Mouse (Mus musculus): ENCODE measurements around the gene Syn3. TPM values are rescaled to one million over a fixed set of nuclear protein-coding genes. Genes with fewer than 3 reads are reported as not detected.

Gene Syn3
- polyA plus RNA-seq, 1 experiment: 7.5 TPM

GRCm38 (mm10) chr10:86491316-86492088 is 7.2 kb downstream of the Syn3 start:
- peak overlapping the region; percentile 8 for H3K4me3 ChIP-seq (ENCODE audit: insufficient read depth, low read length)
- H3K4me1 ChIP-seq (ENCODE audit: control insufficient read depth, insufficient read depth, low read length): peaks cover 9% of the 10 kb centered on the region
- TF ChIP-seq CTCF (IDR thresholded peaks at IDR 0.05; ENCODE audit: extremely low read depth, insufficient read depth, low read length) (no peak), POLR2A (IDR thresholded peaks at IDR 0.05; ENCODE audit: extremely low read depth, insufficient read depth, low read length) (no peak)
- H3K27ac ChIP-seq (ENCODE audit: insufficient read depth, low read length): no peak overlapping the region

- Histone ChIP-seq H3K4me3 (ENCODE audit: insufficient read depth, low read length) (no peak overlapping the region), H3K4me1 (ENCODE audit: control insufficient read depth, insufficient read depth, low read length) (peaks cover 9% of the 10 kb centered on the region), H3K27ac (ENCODE audit: insufficient read depth, low read length) (no peak overlapping the region)
- TF ChIP-seq POLR2A (IDR thresholded peaks at IDR 0.05; ENCODE audit: extremely low read depth, insufficient read depth, low read length): no peak
- no peak for TF ChIP-seq CTCF (IDR thresholded peaks at IDR 0.05; ENCODE audit: extremely low read depth, insufficient read depth, low read length)
These were observed 10.2 kb downstream of the Syn3 start for GRCm38 (mm10) chr10:86488544-86488943.

GRCm38 (mm10) chr10:86485971-86486370 is 12.7 kb downstream of the Syn3 start:
- Histone ChIP-seq H3K4me1 (ENCODE audit: control insufficient read depth, insufficient read depth, low read length) (peaks cover 4% of the 10 kb centered on the region), H3K4me3 (ENCODE audit: insufficient read depth, low read length) (no peak overlapping the region), H3K27ac (ENCODE audit: insufficient read depth, low read length) (no peak overlapping the region)
- TF ChIP-seq POLR2A (IDR thresholded peaks at IDR 0.05; ENCODE audit: extremely low read depth, insufficient read depth, low read length) (no peak), CTCF (IDR thresholded peaks at IDR 0.05; ENCODE audit: extremely low read depth, insufficient read depth, low read length) (no peak)

GRCm38 (mm10) chr10:86483968-86484367 is 14.7 kb downstream of the Syn3 start:
- Histone ChIP-seq H3K4me1 (ENCODE audit: control insufficient read depth, insufficient read depth, low read length) (peaks cover 4% of the 10 kb centered on the region), H3K4me3 (ENCODE audit: insufficient read depth, low read length) (no peak overlapping the region), H3K27ac (ENCODE audit: insufficient read depth, low read length) (no peak overlapping the region)
- TF ChIP-seq POLR2A (IDR thresholded peaks at IDR 0.05; ENCODE audit: extremely low read depth, insufficient read depth, low read length): no peak
- peak; percentile 46 for TF ChIP-seq CTCF (IDR thresholded peaks at IDR 0.05; ENCODE audit: extremely low read depth, insufficient read depth, low read length)

- Histone ChIP-seq H3K4me3 (ENCODE audit: insufficient read depth, low read length) (no peak overlapping the region), H3K27ac (ENCODE audit: insufficient read depth, low read length) (no peak overlapping the region), H3K4me1 (ENCODE audit: control insufficient read depth, insufficient read depth, low read length) (peaks cover 4% of the 10 kb centered on the region)
- TF ChIP-seq POLR2A (IDR thresholded peaks at IDR 0.05; ENCODE audit: extremely low read depth, insufficient read depth, low read length) (no peak), CTCF (IDR thresholded peaks at IDR 0.05; ENCODE audit: extremely low read depth, insufficient read depth, low read length) (no peak)
These were observed 16.2 kb downstream of the Syn3 start for GRCm38 (mm10) chr10:86482496-86482895.

GRCm38 (mm10) chr10:86480711-86481110 is 18.0 kb downstream of the Syn3 start:
- TF ChIP-seq CTCF (IDR thresholded peaks at IDR 0.05; ENCODE audit: extremely low read depth, insufficient read depth, low read length): no peak
- TF ChIP-seq POLR2A (IDR thresholded peaks at IDR 0.05; ENCODE audit: extremely low read depth, insufficient read depth, low read length): no peak
- Histone ChIP-seq H3K27ac (ENCODE audit: insufficient read depth, low read length) (no peak overlapping the region), H3K4me1 (ENCODE audit: control insufficient read depth, insufficient read depth, low read length) (peaks cover 4% of the 10 kb centered on the region), H3K4me3 (ENCODE audit: insufficient read depth, low read length) (no peak overlapping the region)

GRCm38 (mm10) chr10:86479718-86480121 is 19.0 kb downstream of the Syn3 start:
- no peak overlapping the region for H3K27ac ChIP-seq (ENCODE audit: insufficient read depth, low read length)
- TF ChIP-seq POLR2A (IDR thresholded peaks at IDR 0.05; ENCODE audit: extremely low read depth, insufficient read depth, low read length): no peak
- TF ChIP-seq CTCF (IDR thresholded peaks at IDR 0.05; ENCODE audit: extremely low read depth, insufficient read depth, low read length): no peak
- H3K4me1 ChIP-seq (ENCODE audit: control insufficient read depth, insufficient read depth, low read length): peaks cover 4% of the 10 kb centered on the region
- no peak overlapping the region for H3K4me3 ChIP-seq (ENCODE audit: insufficient read depth, low read length)

GRCm38 (mm10) chr10:86476720-86477119 is 22.0 kb downstream of the Syn3 start:
- H3K4me1 ChIP-seq (ENCODE audit: control insufficient read depth, insufficient read depth, low read length): peaks cover 2% of the 10 kb centered on the region
- H3K4me3 ChIP-seq (ENCODE audit: insufficient read depth, low read length): no peak overlapping the region
- H3K27ac ChIP-seq (ENCODE audit: insufficient read depth, low read length): no peak overlapping the region
- no peak for TF ChIP-seq CTCF (IDR thresholded peaks at IDR 0.05; ENCODE audit: extremely low read depth, insufficient read depth, low read length)

- H3K27ac ChIP-seq (ENCODE audit: insufficient read depth, low read length): no peak overlapping the region
- TF ChIP-seq POLR2A (IDR thresholded peaks at IDR 0.05; ENCODE audit: extremely low read depth, insufficient read depth, low read length) (no peak), CTCF (IDR thresholded peaks at IDR 0.05; ENCODE audit: extremely low read depth, insufficient read depth, low read length) (no peak)
- no peaks in the 10 kb centered on the region for H3K4me1 ChIP-seq (ENCODE audit: control insufficient read depth, insufficient read depth, low read length)
These were observed 23.4 kb downstream of the Syn3 start for GRCm38 (mm10) chr10:86475270-86475669.

More at GRCm38 (mm10) chr10:86475270-86475669, 23.4 kb downstream of the Syn3 start:
- H3K4me3 ChIP-seq (ENCODE audit: insufficient read depth, low read length): no peak overlapping the region

Data from cortical plate, adult 2 months (tissue).